In genomic region chr4:62516579-62516978, GRCm38 (mm10) we compare ENCODE assay signal across 8 mouse cellular contexts. TPM values are rescaled to one million over a fixed set of nuclear protein-coding genes. Genes with fewer than 3 reads are reported as not detected.
DNase-seq lines count a peak whose midpoint lies in the region; ATAC-seq and TF ChIP-seq lines count a peak whose summit lies in the region.

No protein-coding gene starts in this region.

- H3K4me1 ChIP-seq in kidney, embryonic 15.5 days, result peaks cover 52% of the 10 kb centered on the region
- H3K4me1 ChIP-seq in intestine, embryonic 15.5 days (replicated peaks), result peaks cover 35% of the 10 kb centered on the region
- peaks cover 30% of the 10 kb centered on the region for H3K4me1 ChIP-seq in neural tube, embryonic 15.5 days

- WGBS in kidney, embryonic 15.5 days, result 70% methylated on average over 1 of the region's 1 CpGs
- 58% methylated on average over 1 of the region's 1 CpGs for WGBS in intestine, embryonic 15.5 days
- 81% methylated on average over 1 of the region's 1 CpGs for WGBS in neural tube, embryonic 15.5 days

- DNase-seq in kidney, postnatal 10 days, result no peak
- peak; percentile 100 for DNase-seq in c-Kit-positive CD71-positive TER-119-negative erythroid progenitor cells, embryonic 14.5 days (ENCODE audit: low read depth)
- no peak for DNase-seq in cerebellum, postnatal 14 days
- no peak for DNase-seq in left cerebral cortex, adult 2 months (ENCODE audit: extremely low spot score in 1 of 2, low spot score in 2 of 2)

- ATAC-seq in kidney, embryonic 15.5 days (replicated peaks; ENCODE audit: low FRiP score), result no peak; the same call in 1 of the 2 replicates
- peak; percentile 53 for ATAC-seq in intestine, embryonic 15.5 days
- no peak for ATAC-seq in neural tube, embryonic 15.5 days (ENCODE audit: low FRiP score)
- no peak for ATAC-seq in monocyte, adult 5-6 weeks (replicated peaks; ENCODE audit: insufficient number of reproducible peaks, low FRiP score, low TSS enrichment, poor library complexity, severe bottlenecking)

- H3K4me3 ChIP-seq in kidney, embryonic 15.5 days (replicated peaks), result no peak overlapping the region
- H3K4me3 ChIP-seq in intestine, embryonic 15.5 days (replicated peaks), result 0 out of 2 replicates have a peak overlapping the region, but pooled peaks have one; percentile 2
- no peak overlapping the region for H3K4me3 ChIP-seq in neural tube, embryonic 15.5 days (replicated peaks)
- no peak overlapping the region for H3K4me3 ChIP-seq in left cerebral cortex, adult 2 months

- no peaks in the 10 kb centered on the region for H3K27me3 ChIP-seq in kidney, embryonic 15.5 days
- no peaks in the 10 kb centered on the region for H3K27me3 ChIP-seq in intestine, embryonic 15.5 days (replicated peaks)
- H3K27me3 ChIP-seq in neural tube, embryonic 15.5 days (replicated peaks), result no peaks in the 10 kb centered on the region

- H3K9me3 ChIP-seq in kidney, embryonic 15.5 days (replicated peaks), result no peaks in the 10 kb centered on the region
- H3K9me3 ChIP-seq in intestine, embryonic 15.5 days, result no peaks in the 10 kb centered on the region
- no peaks in the 10 kb centered on the region for H3K9me3 ChIP-seq in neural tube, embryonic 15.5 days (replicated peaks)

- no peak overlapping the region for H3K9ac ChIP-seq in kidney, embryonic 15.5 days
- H3K9ac ChIP-seq in intestine, embryonic 15.5 days, result no peak overlapping the region
- no peak overlapping the region for H3K9ac ChIP-seq in neural tube, embryonic 15.5 days (replicated peaks)

- intact Hi-C loops in left cerebral cortex, adult 2 months (cut with DNase I), result loop anchor here (5.0 kb wide), 2 partner anchors 59 to 109 kb away; partner anchors contain the start of genes Cdc26 and Prpf4

- peak overlapping the region; percentile 78 for H3K27ac ChIP-seq in kidney, embryonic 15.5 days
- peak overlapping the region; percentile 90 for H3K27ac ChIP-seq in intestine, embryonic 15.5 days
- H3K27ac ChIP-seq in neural tube, embryonic 15.5 days (replicated peaks), result 0 out of 2 replicates have a peak overlapping the region, but pooled peaks have one; percentile 41
- no peak overlapping the region; the same call in 1 of the 2 replicates for H3K27ac ChIP-seq in left cerebral cortex, adult 2 months

- peaks cover 27% of the 10 kb centered on the region for H3K36me3 ChIP-seq in kidney, embryonic 15.5 days
- peaks cover 17% of the 10 kb centered on the region for H3K36me3 ChIP-seq in intestine, embryonic 15.5 days
- H3K36me3 ChIP-seq in neural tube, embryonic 15.5 days, result peaks cover 24% of the 10 kb centered on the region

- no peak for TF ChIP-seq CTCF in left cerebral cortex, adult 2 months (IDR thresholded peaks at IDR 0.05)

- no peak overlapping the region for H3K4me2 ChIP-seq in kidney, embryonic 15.5 days
- H3K4me2 ChIP-seq in intestine, embryonic 15.5 days (replicated peaks), result peak overlapping the region; percentile 57
- no peak overlapping the region for H3K4me2 ChIP-seq in neural tube, embryonic 15.5 days

RNA-seq across cellular contexts. Expression of gene Alad, which starts 3.1 kb away (rescaled TPM):
- 97.3 and 106 TPM in 2 replicates for polyA plus RNA-seq in kidney, embryonic 15.5 days (2015; fragmentation: Nextera tagmentation; extraction: Ambion mirVana)
- polyA plus RNA-seq in intestine, embryonic 15.5 days (2015; fragmentation: Nextera tagmentation; extraction: Ambion mirVana), result 156 and 161 TPM in 2 replicates
- 69.2 and 74.9 TPM in 2 replicates for polyA plus RNA-seq in neural tube, embryonic 15.5 days (2015; fragmentation: Nextera tagmentation; extraction: Ambion mirVana)
- 10 to 100 TPM; 32.1 to 34.0 TPM for total RNA-seq in left cerebral cortex, adult 2 months (2021)
- total RNA-seq in monocyte, adult 5-6 weeks (2017), result 5.4 to 10.0 TPM (median 5.6 TPM) in 3 replicates

RNA-seq across cellular contexts. Expression of gene Pole3, which starts 8.3 kb away (rescaled TPM):
- polyA plus RNA-seq in kidney, embryonic 15.5 days (2015; fragmentation: Nextera tagmentation; extraction: Ambion mirVana), result 94.0 and 100 TPM in 2 replicates
- 70.5 and 71.5 TPM in 2 replicates for polyA plus RNA-seq in intestine, embryonic 15.5 days (2015; fragmentation: Nextera tagmentation; extraction: Ambion mirVana)
- polyA plus RNA-seq in neural tube, embryonic 15.5 days (2015; fragmentation: Nextera tagmentation; extraction: Ambion mirVana), result 52.0 and 60.9 TPM in 2 replicates
- 10 to 100 TPM; 20.4 to 21.5 TPM for total RNA-seq in left cerebral cortex, adult 2 months (2021)
- 17.8 to 18.8 TPM (median 18.0 TPM) in 3 replicates for total RNA-seq in monocyte, adult 5-6 weeks (2017)

RNA-seq across cellular contexts. Expression of gene 4933430I17Rik, which starts 8.6 kb away (rescaled TPM):
- polyA plus RNA-seq in kidney, embryonic 15.5 days (2015; fragmentation: Nextera tagmentation; extraction: Ambion mirVana), result 0.47 and 0.57 TPM in 2 replicates
- polyA plus RNA-seq in intestine, embryonic 15.5 days (2015; fragmentation: Nextera tagmentation; extraction: Ambion mirVana), result 0.15 and 0.43 TPM in 2 replicates
- 0.40 and 0.55 TPM in 2 replicates for polyA plus RNA-seq in neural tube, embryonic 15.5 days (2015; fragmentation: Nextera tagmentation; extraction: Ambion mirVana)
- total RNA-seq in left cerebral cortex, adult 2 months (2021), result under 1 TPM; 0.19 to 0.63 TPM
- 0.19 TPM in 1 of 3 replicates, not detected in the others for total RNA-seq in monocyte, adult 5-6 weeks (2017)

RNA-seq across cellular contexts. Expression of gene Hdhd3, which starts 13.3 kb away (rescaled TPM):
- 14.7 and 15.2 TPM in 2 replicates for polyA plus RNA-seq in kidney, embryonic 15.5 days (2015; fragmentation: Nextera tagmentation; extraction: Ambion mirVana)
- 61.6 and 76.4 TPM in 2 replicates for polyA plus RNA-seq in intestine, embryonic 15.5 days (2015; fragmentation: Nextera tagmentation; extraction: Ambion mirVana)
- 12.6 and 13.4 TPM in 2 replicates for polyA plus RNA-seq in neural tube, embryonic 15.5 days (2015; fragmentation: Nextera tagmentation; extraction: Ambion mirVana)
- total RNA-seq in left cerebral cortex, adult 2 months (2021), result 10 to 100 TPM in 1 of 2 experiments, 1 to 10 TPM in 1; 8.3 to 10.3 TPM
- total RNA-seq in monocyte, adult 5-6 weeks (2017), result 0.57 to 2.3 TPM (median 0.97 TPM) in 3 replicates

RNA-seq across cellular contexts. Expression of gene Bspry, which starts 36.7 kb away (rescaled TPM):
- polyA plus RNA-seq in kidney, embryonic 15.5 days (2015; fragmentation: Nextera tagmentation; extraction: Ambion mirVana), result 19.5 and 21.3 TPM in 2 replicates
- 31.7 and 33.2 TPM in 2 replicates for polyA plus RNA-seq in intestine, embryonic 15.5 days (2015; fragmentation: Nextera tagmentation; extraction: Ambion mirVana)
- 0.67 and 5.3 TPM in 2 replicates for polyA plus RNA-seq in neural tube, embryonic 15.5 days (2015; fragmentation: Nextera tagmentation; extraction: Ambion mirVana)
- total RNA-seq in left cerebral cortex, adult 2 months (2021), result under 1 TPM; 0.38 to 0.40 TPM
- 3.1 to 11.8 TPM (median 8.4 TPM) in 3 replicates for total RNA-seq in monocyte, adult 5-6 weeks (2017)
